Mouse (Mus musculus) thymus, adult 2 months (tissue): ENCODE data around the gene Ndufs8.

ENCODE experiments used
- CTCF ChIP-seq: fragments of 200-500 bp; IDR thresholded peaks from 2 replicates; pipeline ENCODE4 v1.5.1; 2012; ENCODE audit warnings: mild to moderate bottlenecking, control low read depth, low read length, moderate library complexity, borderline replicate concordance; ENCODE audit not compliant: control insufficient read depth, poor library complexity, insufficient read depth; ENCODE audit errors: extremely low read depth
- POLR2A ChIP-seq: fragments of 200-500 bp; IDR thresholded peaks from 2 replicates; pipeline ENCODE4 v1.6.1; 2012; ENCODE audit warnings: mild to moderate bottlenecking, low read length, control low read depth, moderate library complexity; ENCODE audit not compliant: control insufficient read depth, poor library complexity, insufficient read depth; ENCODE audit errors: extremely low read depth

- no peak for TF ChIP-seq CTCF
- TF ChIP-seq POLR2A = no peak
Observed at GRCm38 (mm10) chr19:3959030-3959429, 46.5 kb upstream of the Ndufs8 start.
